Mouse (Mus musculus) cerebellum, adult 8-10 months (tissue): Measurements from ENCODE around the gene BC025920.

Source experiments
- DNase-seq: peaks from one replicate; pipeline ENCODE4 v3.0.0; 2022

The BC025920 gene

DNA sequence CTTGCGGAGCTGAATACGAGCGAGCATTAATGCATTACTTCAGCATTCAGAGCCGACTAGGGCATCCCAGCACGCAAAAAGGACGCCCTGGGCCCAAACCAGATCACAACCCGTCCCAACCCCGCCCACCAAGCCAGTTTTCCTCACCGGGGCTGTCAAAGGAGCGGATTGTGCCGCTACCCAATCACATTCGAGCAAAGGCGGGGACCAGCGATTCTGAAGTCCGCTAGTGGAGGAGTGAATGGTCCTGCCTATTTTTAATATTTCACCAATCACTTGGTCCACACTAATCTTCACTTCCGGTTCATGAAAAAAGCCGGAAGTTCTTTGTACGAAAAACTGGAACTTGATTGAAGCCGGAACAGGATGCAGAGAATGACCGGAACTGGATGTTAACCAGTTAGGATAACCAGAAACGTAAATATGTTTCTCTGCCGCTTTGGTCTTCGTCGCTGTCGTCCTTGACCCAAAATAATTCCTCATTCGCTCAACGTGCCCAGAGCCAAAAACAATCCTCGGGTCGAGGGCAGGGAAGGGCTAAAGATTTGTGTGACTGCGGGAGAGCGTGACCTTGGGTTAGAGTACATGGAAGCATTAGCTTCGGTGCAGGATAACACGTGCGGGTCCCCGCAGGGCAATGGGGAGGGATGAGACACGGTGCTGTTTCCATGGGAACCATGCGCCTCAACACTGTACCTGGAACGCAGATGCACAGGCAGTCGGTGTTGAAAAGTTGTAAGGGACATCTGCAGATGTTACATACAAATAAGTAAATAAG is at the start of gene BC025920:
Gene BC025920, plus strand, starts transcription at position 297 of the 778 bp plus-strand sequence.
- peak; percentile 93 for DNase-seq

GRCm38 (mm10) chr10:81556282-81556681 is 49.8 kb upstream of the BC025920 start:
- no peak for DNase-seq

GRCm38 (mm10) chr10:81557491-81557890 is 48.6 kb upstream of the BC025920 start:
- no peak for DNase-seq

DNA sequence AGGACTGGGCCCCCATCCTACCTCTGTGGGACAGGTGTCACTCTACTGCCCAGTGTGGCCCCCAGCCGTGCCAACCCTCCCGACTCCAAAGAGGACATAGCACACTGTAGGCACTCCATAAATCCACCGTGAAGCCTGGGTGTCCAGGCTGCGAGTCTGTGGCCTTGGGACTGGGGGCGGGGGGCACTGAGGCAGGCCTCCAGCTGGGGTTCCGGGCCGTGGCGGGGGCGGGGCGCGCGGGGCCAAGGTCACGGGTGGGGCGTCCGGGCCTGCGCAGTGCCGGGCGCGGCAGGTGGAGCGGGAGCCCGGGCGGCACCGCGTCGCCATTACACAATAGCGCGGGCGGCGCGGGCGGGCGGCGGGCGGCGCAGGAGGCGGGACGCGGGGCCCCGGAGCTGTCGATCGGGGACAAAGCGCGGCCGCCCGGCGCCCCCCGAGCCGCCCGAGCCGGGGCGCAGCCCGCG is 46.9 kb upstream of the BC025920 start, which contains the start of gene Aes:
Gene Aes, plus strand, starts transcription at position 326 of the 464 bp plus-strand sequence.
- DNase-seq, result peak; percentile 82

- peak; percentile 67 for DNase-seq
Measured at GRCm38 (mm10) chr10:81559627-81560539, 46.2 kb upstream of the BC025920 start.

- DNase-seq, result no peak
Measured at GRCm38 (mm10) chr10:81560719-81561459, 45.2 kb upstream of the BC025920 start.

GRCm38 (mm10) chr10:81562411-81562810 is 43.7 kb upstream of the BC025920 start:
- no peak for DNase-seq

GRCm38 (mm10) chr10:81563481-81563880 is 42.6 kb upstream of the BC025920 start:
- no peak for DNase-seq

- DNase-seq, result no peak
Measured at GRCm38 (mm10) chr10:81564216-81564615, 41.9 kb upstream of the BC025920 start.

GRCm38 (mm10) chr10:81564734-81565133 is 41.3 kb upstream of the BC025920 start:
- peak; percentile 76 for DNase-seq

- DNase-seq, result no peak
Measured at GRCm38 (mm10) chr10:81565257-81566228, 40.5 kb upstream of the BC025920 start.

GRCm38 (mm10) chr10:81568381-81569191 is 37.5 kb upstream of the BC025920 start:
- DNase-seq, result no peak

- DNase-seq, result no peak
Measured at GRCm38 (mm10) chr10:81569507-81570237, 36.4 kb upstream of the BC025920 start.

DNA sequence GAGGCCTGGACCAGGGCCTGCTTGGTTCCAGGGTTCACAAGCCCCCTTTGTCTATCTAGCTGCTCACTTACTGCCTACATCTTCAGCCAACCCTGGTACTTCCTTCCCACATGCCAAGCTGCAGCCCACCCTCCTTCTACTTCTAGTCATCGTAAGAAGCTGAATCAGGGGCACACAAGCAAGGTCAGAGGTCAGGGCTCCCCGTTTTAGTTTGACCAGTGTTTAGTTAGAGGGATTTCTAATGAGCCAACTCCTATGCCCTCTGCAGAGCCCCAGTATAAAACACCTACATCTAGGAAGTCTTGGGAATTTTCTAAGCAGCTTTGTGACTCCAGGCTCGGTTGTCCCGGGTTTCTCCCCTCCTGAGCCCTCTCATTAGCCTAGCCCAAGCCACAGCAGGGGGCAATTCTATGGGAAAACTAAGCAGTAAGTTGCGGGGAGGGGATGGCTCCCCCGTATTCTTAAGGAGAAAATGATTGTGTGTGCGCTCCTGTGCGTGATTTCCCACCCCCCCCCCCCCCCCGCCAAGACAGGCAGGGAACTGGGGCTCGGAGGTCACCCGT is 35.8 kb upstream of the BC025920 start:
- no peak for DNase-seq

DNA sequence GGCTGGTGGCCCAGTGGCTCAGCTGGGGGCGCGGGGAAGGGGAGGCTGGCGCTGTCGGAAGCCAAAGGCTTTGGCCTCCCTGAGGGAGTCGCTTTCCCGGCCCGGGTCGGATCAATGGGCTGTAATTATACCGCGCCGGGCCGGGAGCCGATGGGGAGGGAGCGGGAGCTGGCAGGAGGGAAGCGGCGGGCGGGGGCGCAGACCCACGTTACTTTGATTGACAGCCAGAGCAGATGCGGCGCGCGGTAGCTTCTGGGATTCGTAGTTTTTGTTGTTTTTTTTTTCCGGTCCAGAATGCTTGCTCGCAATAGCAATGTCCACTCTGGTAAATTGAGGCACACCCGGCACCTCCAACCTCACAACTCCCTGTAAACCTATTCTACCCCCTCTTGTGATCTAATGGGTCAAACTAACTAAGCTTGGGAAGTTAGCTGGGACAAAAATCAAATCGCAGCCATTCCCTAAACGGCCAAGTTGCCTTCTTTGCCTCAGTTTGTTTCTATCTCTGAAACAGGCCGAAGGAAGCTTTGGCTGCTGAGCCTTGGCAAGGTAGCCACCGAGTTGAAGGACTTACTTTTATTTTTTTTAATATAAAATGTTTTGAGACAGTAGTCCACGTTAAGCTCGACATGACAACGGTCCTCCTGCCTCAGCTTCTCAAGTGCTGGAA is 35.1 kb upstream of the BC025920 start:
- peak; percentile 97 for DNase-seq

- DNase-seq, result peak; percentile 98
Measured at GRCm38 (mm10) chr10:81571501-81571876, 34.6 kb upstream of the BC025920 start.

- no peak for DNase-seq
Measured at GRCm38 (mm10) chr10:81572133-81572671, 33.9 kb upstream of the BC025920 start.

- DNase-seq, result no peak
Measured at GRCm38 (mm10) chr10:81572975-81573374, 33.1 kb upstream of the BC025920 start.
